Mouse (Mus musculus) spleen, adult 2 months (tissue): ENCODE measurements around the gene Gm49383.

Experiments
- CTCF ChIP-seq: fragments of 200-500 bp; IDR thresholded peaks from 2 replicates; pipeline ENCODE4 v1.5.1; 2011; ENCODE audit warnings: mild to moderate bottlenecking, inconsistent platforms; ENCODE audit not compliant: insufficient read depth, insufficient read length, insufficient replicate concordance; ENCODE audit errors: extremely low read depth
- POLR2A ChIP-seq: fragments of 200-500 bp; IDR thresholded peaks from 2 replicates; pipeline ENCODE4 v1.6.1; 2011; ENCODE audit warnings: low read depth, low read length, inconsistent platforms

- TF ChIP-seq CTCF: no peak
- TF ChIP-seq POLR2A: no peak
Measured at GRCm38 (mm10) chr12:69184342-69185295, 12.3 kb downstream of the Gm49383 start.
